Mouse (Mus musculus) ovary, adult 18-20 months (tissue): ENCODE results near the gene Gm37240.

Experiments
- DNase-seq: peaks from one replicate; pipeline ENCODE4 v3.0.0; 2022; ENCODE audit warnings: low spot score, mixed read lengths

Gm37240 gene

DNA sequence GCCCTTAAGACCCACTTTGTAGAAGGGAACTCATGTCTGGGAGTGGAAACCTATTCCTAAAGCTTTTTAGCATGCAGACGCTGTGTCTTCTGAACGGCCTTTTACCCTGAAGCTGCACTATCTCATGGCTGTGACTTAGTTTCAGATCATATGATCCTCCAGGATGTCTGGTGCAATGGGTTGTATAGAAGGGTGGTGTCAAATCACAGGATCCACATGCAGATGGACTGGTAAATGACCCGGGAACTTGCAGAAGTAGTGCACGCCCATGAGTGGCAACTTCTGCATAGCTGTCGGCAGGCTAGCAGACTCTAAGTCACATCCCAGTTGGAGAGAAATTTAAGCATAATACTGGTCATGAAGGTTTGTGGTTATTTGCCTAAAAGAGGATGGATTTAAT, 1139.2 kb downstream of the Gm37240 start:
- no peak for DNase-seq

DNA sequence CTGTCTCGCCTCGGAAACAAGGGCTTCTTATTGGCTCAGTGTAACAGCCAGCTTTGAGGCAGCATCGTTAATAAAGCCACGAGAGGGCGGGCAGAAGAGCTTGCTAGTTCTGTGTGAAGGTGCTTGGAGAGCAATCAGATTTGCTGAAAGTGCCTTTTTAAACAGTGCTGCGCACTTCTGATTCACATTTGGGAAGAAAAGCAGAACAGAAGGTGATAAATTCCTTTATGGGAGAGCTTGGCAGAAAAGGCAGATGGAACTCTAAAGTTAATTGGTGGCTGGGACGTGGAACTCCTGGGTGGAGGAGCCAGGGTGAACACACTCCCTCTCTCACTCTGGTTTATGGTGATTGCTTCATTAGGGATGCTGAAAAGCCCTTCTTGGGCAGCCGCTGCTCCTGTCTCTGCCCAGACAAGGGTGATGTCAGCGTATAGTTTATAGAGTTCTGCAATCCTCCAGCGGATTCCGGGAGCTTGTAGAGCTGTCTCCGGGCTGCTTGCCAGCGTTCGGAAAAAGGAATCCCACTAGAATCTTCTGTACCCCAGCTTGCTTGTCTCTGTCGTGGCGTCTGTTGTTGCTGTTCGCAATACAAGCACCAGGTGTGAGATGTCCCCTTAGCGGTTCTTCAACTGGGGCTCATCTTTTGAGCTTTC, 1141.7 kb downstream of the Gm37240 start:
- DNase-seq: peak; percentile 24

DNA sequence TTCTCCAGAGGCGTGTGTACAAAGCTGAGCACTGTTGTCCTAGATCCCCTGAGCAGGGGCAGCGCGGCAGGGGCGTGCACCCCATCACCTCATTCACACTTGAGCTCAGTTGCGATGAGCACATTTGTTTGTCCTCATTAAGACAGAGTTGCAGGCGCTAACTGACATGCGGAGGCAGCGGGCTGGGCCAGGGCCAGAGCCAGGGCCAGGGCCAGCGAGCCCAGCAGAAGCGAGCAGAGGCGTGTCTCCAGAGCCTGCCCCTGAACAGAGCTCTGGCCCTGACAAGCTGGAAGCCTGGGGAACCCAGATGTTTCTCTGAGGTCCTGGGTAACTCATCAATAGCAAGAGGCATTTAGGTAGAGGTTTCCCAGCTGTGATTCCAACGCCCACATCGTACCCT, 1142.6 kb downstream of the Gm37240 start:
- DNase-seq: peak; percentile 16

DNA sequence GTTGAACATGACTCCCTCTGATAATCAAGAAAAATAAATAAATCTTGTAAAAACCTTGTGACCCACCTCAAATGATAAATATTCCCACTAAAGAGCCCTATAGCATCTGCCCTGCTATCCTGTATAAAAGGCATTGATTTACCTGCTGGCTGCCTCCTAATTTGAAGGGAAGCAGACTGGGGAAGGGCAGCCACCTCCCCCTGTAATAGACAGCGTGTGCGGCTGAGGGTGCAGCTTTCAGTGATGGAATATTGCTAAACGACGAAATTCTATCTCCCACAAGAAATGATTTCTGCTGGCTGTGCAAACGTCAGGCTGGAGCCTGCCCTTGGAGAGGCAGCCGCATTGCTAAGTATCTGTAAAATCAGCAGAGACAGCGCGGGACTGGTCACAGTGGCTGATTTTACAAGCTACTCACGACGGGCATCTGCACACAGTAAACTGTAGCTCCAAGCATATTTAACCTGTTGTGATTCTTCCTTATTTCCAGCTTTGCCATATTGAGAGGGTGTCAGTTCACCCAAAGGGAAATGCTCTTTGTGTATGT, 1147.2 kb downstream of the Gm37240 start:
- DNase-seq: no peak

DNA sequence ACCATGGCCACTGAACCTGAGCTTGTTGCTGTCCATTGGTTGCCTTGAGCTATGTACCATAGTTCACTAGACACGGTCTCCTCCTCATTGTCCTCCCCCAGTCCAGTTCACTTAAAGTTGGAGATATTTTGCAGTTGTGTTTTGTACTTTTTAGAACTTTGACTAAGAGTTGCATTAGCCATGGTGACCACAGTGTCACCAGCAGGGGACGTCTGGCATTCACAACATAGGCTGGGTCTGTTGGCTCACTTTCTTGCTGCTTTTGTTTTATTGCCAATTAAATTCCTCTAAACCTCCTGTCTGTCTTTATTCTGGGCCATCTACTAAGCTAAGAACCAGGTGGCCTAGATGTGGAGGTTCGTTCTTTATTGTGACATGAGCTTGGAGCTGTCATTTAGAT, 1150.2 kb downstream of the Gm37240 start:
- DNase-seq: no peak

DNA sequence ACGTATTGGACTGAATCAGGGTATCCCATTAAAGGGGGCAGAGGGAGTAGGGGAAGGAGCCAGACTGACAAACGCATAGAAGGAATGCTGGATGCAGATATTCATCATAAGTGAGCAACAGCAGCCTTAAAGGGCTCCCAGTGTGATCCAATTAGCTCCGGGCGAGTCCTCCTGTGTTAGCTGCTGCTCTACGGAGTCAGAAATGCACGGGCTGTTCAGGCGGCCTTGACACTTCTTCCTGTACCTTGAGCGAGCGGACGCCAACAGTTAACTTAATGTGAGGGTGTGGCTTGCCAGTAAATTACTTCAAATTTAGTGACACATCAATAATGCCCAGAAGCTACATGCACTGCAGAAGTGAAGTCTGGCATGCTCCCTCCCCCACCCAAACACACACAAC, 1151.6 kb downstream of the Gm37240 start:
- DNase-seq: no peak

DNA sequence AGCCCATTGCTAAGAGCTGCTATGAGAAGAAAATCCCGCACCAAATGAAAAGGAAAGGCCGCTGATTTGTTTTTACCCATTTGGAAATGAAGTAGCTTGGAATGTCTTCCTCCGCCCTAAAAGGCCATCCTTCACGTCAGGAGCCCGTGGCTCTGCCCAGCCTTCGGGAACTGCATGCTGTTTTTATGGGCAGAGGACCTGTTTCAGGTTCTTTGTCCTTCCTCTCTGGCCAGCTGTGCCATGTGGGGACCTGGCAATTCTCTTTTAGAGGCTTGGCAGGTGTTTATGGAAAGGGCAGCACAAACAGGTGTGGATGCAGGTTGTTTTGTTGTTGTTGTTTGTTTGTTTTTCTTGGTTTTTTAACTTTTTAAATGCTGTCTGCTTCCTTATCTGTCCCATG, 1154.8 kb downstream of the Gm37240 start:
- DNase-seq: no peak

DNA sequence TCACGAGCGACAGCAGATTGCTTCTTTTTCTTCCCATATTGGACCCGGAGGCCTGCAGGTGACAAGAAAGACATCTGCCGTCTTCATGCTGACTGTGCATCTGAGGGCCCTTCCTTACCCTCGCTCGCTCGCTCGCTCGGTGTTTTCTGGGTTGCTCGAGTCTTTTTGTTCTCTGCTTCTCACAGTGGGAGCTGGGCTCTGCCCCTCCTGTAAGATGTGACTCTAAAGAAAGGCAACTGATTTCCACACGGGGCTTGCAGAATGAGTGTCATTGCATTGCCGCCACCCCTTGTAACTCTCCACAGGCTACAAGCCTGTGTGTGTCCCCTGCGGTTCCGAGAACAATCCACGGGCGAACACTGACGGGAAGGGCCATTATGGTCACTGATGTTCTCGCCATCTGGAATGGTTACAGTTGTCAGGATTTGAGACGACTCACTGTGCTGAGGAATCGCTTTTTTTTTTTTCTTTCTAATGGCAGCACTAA, 1155.3 kb downstream of the Gm37240 start:
- DNase-seq: no peak

DNA sequence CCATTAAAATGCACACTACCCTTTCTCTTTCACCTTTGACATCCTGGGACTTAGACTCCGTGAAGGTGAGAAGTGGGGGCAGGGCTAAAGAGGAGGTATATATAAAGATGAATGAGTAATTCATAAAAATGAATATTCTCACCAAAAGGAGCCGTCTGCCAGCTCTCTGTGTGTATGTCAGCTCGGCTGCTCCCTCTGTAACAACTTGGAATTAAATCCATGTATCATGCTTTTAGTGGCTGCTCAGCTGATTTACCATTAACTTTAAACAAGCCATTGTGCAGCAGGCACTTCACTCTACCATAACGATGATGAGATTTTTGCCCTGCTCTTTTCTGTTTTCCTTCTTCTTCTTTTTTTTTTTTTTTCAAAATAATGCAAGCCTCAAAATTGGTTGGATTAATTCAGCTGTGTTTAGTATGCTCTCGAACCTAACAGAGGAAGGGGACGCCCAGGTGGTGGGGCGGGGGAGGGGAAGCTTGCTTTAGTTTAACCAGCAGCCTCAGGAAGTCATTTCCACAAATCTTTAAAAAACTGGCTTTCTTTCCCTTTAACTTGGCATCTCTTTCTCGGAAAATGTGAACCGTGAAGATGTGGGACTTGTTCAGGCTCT, 1155.8 kb downstream of the Gm37240 start:
- no peak for DNase-seq

DNA sequence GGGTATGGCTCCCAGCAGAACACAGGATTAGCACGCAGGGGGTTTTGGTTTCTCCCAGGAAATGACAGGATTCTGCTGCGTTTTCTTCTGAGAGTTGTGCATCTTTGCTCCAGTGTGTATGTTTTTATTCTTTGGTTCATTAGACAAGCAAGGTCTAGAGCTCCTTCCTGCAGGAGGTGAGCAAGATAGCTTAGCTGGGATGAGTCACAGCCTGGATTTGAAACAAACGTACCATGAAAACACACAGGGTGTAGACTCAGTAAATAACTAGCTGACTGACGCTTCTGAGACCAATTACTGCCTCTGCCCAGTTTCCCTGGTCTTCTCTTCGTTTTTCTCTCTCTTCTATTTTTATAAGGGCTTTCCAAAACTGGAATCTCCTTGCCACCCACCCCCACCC, 1156.3 kb downstream of the Gm37240 start:
- no peak for DNase-seq

DNA sequence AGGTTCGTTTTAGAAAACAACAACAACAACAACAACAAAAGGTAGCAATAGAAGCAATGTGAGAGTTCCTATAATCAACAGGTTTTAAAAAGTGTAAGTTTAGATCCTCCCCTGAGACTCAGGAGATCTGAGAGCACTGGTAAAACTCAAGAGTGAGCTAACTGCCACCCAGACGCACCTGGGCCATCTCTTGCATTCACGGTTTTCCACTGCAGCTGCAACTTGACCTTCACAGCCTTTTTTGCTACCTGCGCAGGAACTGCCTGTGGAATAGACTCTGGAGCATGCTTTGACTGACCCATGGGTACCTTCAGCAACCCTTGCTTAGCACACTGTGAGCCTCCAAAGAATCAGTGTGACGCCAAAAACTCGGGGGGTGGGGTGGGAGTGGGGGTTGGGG, 1157.5 kb downstream of the Gm37240 start:
- no peak for DNase-seq

DNA sequence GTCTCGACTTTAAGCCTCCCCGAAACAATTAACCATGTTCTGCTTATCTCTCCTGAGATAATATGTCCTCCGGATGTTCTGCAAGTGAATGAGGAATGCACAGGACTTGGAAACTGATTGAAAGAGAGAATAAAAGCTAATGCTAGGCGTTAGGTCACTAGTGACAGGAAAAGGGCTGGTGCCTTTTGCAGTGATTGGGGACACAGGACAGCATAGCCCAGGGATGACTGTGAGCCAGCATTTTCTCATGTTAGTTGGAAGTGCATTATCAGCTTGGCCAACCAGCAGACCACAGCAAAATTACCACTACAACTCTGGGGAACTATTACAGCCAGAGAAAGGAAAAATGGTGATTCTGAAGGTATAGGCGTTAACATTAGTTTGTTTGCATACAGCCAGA, 1163.3 kb downstream of the Gm37240 start:
- DNase-seq: no peak

DNA sequence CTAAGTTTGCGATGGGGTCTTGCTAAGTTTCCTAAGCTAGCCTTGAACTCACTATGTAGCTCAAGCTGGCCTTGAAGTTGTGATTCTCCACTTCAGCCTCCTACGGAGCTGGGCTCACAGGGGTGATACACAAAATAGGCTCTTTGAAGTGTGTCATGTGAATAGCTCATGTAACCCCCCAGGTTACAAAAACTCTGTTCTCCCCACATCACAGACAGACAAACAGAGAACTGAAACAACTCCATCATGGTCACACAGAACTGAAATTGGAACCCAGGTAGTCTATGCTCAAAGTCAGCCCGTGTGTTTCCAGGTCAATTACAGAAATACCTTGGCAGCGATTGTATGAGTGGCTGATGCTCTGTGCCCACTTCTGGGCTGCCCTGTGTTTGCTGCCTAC, 1164.6 kb downstream of the Gm37240 start:
- DNase-seq: no peak

DNA sequence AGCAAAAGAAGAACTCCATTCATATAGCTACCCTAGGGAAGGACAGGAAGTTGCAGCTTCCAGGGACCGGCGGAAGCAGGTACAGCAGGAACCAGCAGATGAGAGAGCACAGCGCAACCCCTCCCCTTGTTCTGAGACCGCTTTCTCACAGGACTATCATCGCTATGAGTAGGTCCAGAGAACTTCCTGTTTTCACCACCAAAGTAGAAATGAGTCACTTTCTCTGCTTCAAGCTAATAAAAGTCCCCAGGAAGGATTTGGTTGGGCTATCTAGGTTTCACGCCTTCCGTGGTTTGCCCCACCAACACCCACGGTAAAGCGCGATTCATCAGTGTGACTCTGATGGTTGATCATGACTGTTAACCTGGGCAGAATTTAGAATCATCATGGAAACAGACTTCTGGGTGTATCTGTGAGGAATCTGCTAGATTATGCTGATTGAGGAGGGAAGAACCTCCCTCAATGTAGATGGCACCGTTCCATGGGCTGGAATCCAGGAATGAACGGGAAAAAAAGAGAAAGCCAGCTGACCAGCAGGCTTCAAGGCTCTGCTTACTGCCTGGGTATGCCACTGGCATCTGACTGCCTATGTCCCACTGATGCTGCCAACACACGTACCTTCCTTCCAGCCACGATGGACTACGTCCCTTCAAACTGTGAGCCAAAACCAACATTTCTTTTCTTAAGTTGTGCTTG, 1172.1 kb downstream of the Gm37240 start:
- no peak for DNase-seq

DNA sequence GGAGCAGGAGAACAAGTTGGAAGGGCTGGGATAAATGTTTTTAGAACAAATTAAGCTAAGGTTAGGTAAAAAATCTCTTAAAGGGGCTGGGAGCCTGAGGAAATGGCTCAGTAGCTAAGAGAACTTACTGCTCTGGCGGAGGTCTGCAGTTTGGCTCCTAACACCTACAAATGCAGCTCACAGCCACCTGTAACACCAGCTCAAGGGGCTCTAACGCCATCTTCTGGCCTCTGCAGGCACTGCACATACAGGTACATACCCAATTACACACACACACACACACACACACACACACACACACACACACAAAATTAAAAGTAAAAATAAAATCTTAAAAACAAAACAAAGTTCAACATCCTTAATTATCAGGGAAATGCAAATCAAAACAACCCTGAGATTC, 1174.4 kb downstream of the Gm37240 start:
- DNase-seq: no peak

DNA sequence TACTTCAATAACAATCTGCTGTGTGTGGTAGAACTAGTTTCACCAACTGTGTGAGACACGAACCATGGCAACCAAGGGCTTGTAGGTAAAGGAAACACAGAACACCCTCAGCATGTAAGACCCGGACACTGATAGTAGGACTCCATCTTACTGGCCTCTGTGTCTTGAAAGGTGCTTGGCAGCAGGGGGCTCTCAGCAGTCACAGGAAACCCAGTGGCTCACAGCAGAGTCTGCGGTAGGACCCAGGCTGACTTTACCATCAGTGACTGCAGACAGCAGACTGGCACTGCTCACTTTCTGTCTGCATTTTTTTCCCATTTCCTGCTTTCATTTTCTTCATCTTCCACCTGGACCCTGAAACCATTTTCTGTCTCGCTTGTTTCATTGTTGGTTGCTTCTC, 1176.6 kb downstream of the Gm37240 start:
- DNase-seq: no peak

DNA sequence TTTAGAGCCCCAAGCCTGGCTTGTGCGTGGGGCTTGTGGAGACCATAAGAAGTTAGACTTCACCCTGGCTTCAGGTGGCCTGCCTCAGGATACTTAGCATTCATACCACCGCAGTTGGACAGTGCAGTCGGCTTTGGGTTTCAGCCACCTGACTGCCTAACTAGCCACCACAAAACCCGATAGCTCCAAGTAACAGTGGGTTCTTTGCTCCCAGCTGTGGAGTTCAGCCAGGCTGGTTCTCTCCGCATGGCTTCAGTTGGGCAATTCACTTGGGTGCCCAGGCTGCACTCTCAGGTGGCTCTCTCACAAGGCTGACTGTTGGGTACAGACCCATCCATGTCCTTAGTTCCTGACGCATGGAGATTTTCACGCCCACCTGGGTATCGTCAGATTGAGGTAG, 1177.4 kb downstream of the Gm37240 start:
- no peak for DNase-seq

DNA sequence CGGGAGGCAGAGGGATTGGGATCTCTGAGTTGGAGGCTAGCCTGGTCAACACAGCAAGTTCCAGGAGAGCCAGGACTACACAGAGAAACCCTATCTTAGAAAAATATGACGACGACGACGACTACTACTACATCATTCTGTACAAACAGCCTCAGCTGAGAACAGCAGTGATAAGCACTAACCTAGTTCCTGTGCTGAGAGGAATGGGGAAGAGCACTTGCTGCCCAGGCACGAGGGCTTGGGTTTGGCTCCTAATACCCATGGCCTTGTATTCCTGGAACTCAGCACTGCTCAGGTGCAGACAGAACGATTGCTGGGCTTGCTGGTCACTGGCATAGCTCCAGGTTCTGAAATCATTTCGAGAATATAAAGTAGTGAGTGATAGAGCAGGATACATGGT, 1178.2 kb downstream of the Gm37240 start:
- DNase-seq: no peak

DNA sequence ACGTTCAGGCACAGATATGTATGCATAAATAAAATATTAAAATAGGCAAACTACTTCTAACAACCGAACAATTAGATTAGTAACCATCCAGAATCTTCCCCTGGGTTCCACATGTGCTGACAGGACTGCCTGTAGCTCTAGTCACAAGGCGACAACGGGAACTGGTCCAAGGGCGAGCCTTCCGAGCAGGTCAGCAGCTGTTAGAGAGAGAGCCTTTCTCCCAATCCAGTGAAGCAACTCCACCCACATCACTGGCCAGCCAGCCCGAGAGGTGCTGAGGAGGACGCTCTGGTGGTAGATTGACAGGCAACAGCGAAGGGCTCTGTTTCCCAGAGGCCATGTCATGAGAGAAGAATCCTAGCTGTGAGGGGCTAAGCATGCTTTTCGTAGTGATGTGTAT, 1178.8 kb downstream of the Gm37240 start:
- DNase-seq: no peak

DNA sequence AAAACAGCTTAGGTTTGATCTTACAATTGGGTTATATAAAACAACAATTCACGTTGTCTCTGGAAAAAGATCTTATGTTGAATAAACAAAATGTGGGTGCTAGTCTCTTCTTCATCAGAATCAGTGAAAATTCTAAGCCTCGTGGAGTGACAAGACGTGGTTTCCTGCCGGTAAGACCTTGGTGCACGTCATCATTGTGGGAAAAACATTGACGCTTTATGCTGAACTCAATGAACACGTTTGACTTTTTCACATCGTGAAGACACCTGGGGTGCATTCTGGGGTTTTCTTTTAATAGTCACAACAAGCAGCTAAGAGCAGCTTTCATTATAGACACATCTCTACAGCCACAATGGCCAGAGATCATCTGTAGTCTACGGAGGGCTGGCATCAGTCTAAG, 1182.1 kb downstream of the Gm37240 start:
- no peak for DNase-seq

DNA sequence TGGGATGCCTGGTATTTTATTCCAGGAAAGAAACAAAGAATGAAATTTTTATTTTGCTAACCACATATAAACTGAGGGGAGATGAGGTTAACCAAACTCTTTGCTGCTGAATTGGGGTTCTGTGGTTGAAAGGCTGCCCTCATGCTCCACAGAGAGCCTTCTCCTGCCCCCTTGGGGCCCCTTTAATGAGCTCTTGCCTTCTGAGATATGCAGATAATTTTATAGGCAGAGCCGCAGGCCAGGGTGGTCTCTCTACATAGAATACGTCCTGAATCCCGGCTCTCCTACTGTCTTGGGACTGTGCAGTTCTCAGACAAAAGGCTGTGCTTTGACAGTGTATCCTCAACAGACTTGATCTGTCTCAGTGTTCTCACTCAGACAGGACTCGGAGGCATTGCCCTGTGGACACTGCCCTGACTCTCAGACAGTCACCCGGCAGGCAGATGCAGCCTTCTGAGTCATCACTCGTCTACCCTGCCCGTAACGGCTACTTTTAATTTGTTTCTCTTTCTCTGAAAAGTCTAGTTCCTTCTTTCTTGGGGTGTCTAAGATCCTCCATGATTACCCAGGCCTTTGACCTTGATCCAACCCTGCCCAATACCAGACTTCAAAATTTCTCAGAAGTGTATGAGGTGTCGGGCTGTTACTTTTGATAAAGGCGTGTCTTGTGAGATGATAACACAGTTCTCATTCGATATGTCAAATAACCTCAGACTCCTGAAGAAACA, 1184.1 kb downstream of the Gm37240 start:
- DNase-seq: no peak

DNA sequence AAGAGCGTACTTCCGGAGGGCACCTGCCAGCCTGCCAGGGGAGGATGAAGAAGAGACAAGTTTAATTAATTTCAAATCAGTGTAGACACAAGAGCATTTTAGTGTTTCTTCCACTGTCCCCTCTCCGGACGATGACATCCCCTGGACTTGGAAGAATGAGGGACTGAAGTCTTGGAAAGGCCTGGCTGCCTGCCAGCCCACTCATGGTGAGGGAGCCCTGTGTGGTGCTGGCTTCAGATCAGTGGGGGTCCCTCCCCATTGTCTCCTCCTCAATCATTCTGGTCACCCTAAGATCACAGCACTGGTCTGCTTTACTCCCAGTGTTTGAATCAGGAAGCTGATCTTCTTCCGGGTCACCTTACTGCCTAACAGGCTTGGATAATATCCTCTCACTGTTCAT, 1185.4 kb downstream of the Gm37240 start:
- no peak for DNase-seq

DNA sequence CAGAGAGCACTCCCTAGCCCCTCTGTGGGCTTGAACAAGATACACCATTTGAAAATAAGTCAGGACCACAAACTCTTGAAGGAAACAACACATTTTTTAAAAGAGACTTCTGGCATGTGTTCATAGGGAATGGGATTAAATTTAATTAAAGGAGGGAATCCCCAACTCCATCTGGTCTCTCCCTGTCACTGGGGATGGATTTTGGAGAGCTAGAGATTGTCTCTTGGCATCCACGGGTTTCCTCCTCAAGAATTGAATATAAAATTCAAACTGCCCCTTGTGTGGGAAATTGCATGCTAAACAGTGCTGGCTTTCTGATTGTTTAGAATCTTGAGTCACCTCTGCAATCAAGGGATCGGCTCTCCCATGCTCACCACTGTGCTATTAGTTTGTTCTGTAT, 1185.8 kb downstream of the Gm37240 start:
- no peak for DNase-seq
